Mouse (Mus musculus): ENCODE measurements around the gene Gm42420.

Gm42420 gene

GRCm38 (mm10) chr6:39573791-39574554 lies 11.6 kb upstream of the Gm42420 start, which contains the start of gene Adck2:
TSS of gene Adck2 (plus strand) at chr6:39573873.
- DNase-seq (ENCODE audit: low read depth in 2 of 2, low spot score in 2 of 2) = peak; percentile 66 to 72

DNA sequence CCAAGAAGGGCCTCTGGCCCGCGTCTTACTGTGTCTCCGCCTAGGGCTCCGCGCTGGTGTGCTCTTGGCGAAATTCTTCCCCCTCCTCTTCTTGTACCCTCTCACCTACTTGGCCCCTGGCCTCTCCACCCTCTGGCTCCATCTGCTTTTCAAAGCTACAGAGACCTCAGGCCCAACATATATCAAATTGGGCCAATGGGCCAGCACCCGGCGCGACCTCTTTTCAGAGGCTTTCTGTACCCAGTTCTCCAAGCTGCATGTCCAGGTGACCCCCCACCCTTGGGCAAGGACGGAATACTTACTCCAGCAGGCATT lies 11.0 kb upstream of the Gm42420 start:
- no peak for DNase-seq (ENCODE audit: low read depth in 2 of 2, low spot score in 2 of 2)

DNA sequence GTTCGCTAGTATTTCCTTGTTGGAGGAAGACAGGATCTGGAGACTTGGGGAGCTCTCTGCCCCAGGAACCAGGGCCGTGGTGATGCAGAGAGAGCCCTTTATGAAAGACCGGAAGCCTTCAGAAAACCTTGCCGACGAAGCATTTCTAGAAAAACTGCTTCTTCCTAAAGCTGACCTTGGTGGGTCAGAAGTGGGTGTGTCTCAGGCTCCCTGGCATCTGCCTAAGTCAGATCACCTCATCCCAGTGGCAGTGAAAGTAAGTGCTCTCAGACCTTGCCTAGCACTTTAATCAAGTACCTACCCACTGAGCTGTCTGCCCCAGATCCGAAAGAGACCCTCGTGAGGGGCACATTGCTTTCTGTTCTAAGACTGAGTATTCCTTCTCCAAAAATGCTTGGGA lies 10.6 kb upstream of the Gm42420 start:
- no peak for DNase-seq (ENCODE audit: low read depth in 2 of 2, low spot score in 2 of 2)

DNA sequence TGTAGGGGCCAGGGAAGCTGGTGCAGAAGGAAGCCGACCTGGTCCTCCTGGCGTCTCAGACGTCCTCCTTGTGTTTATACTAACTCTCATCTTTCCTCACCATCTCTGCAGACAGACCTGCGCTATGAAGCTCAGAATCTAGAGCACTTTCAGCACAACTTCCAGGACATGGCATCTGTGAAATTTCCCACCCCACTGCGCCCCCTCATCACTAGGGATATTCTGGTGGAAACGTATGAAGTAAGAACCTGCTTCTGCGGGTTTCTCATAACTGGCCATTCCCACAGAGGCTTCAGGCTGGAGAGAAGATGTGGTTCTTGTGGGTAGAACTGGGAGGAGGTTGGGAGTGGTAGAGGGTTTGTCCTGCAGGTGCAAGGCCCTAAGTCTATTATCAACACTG lies 6.0 kb upstream of the Gm42420 start:
- no peak for DNase-seq (ENCODE audit: low read depth in 2 of 2, low spot score in 2 of 2)

- DNase-seq (ENCODE audit: low read depth in 2 of 2, low spot score in 2 of 2) = no peak
These were observed 5.0 kb upstream of the Gm42420 start for GRCm38 (mm10) chr6:39580558-39580957.

DNA sequence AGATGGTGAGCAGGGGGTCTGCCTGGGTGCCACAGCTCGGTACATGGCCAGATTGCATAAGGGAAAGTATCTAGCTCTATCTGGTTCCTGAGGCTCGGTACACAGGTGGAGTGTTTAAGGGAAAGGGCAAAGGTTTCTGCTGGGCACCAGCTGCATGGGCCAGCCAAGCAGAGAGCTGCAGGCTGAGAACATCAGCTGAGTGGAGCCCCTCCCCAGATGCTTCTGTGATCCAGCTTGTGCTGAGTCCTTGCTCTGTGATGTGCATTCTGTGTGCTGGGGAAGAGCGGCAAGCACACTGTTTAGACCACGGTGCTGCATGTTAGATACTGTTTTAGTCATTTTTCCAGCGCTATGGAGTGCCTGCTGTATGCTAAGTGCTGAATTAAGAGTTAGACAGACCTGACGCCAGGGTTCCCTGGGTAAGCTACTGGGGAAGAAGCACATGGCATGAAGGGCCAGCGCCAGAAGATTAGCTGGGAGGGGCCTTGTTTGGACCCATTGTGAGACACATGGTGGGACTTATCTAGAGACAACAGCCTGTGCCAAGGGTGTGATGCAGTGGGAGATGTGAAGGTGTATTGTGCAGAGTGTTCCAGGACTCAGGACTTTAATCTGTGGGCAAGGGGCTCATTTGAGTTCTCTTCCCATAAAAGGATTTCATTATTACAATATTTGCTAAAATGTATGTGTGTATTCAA lies 4.3 kb upstream of the Gm42420 start:
- DNase-seq (ENCODE audit: low read depth in 2 of 2, low spot score in 2 of 2) = no peak

- no peak for DNase-seq (ENCODE audit: low read depth in 2 of 2, low spot score in 2 of 2)
These were observed 5.9 kb downstream of the Gm42420 start for GRCm38 (mm10) chr6:39591481-39591880.

GRCm38 (mm10) chr6:39592401-39593214 lies 7.1 kb downstream of the Gm42420 start, which contains the start of gene Ndufb2:
TSS of gene Ndufb2 (plus strand) at chr6:39592574.
- DNase-seq (ENCODE audit: low read depth in 2 of 2, low spot score in 2 of 2) = peak; percentile 80 to 89

DNA sequence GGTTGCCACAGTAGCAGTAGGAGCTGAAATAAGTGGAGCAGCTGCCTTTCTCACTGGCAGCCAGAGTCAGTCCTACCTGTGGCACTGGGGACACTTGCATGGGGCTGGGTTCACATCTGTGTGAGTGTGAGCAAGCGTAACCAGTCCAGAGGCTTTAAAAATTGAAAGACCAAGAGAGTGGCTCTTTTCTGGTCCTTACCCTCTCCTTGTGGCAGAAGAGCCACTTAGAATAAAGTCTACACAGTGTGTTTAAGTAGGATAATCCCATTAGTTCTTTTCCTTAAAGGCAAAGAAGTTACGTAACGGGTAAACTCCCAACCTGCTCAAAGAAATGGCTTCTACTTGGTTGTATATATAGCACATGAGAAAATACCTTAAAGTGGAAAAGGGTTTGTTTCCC lies 15.3 kb downstream of the Gm42420 start:
- no peak for DNase-seq (ENCODE audit: low read depth in 2 of 2, low spot score in 2 of 2)

GRCm38 (mm10) chr6:39601828-39602227 lies 16.3 kb downstream of the Gm42420 start:
- no peak for DNase-seq (ENCODE audit: low read depth in 2 of 2, low spot score in 2 of 2)

GRCm38 (mm10) chr6:39604565-39604964 lies 19.0 kb downstream of the Gm42420 start:
- DNase-seq (ENCODE audit: low read depth in 2 of 2, low spot score in 2 of 2) = no peak

GRCm38 (mm10) chr6:39606056-39606455 lies 20.5 kb downstream of the Gm42420 start:
- no peak for DNase-seq (ENCODE audit: low read depth in 2 of 2, low spot score in 2 of 2)

- DNase-seq (ENCODE audit: low read depth in 2 of 2, low spot score in 2 of 2) = peak in 1 of 2 experiments; percentile 12
These were observed 21.3 kb downstream of the Gm42420 start for GRCm38 (mm10) chr6:39606862-39607261.

DNA sequence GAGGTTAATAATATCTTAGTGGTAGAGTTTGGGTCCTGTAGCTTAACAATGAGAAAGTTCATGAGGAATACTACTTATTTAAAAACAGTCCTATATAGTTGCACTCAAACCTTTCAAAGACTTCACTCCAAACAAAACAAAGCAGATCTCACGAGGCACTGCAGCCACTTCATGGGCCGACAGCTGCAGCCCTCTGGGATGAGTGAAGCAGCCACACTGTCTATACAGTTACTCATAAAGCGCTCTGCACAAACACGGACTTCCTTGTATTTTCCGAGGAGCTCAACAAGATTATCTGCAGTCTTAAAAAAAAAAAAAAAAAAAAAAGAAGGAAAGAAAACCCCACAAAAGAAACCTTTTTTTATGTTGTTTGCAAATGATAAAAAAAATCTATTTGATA lies 21.8 kb downstream of the Gm42420 start:
- DNase-seq (ENCODE audit: low read depth in 2 of 2, low spot score in 2 of 2) = no peak

DNA sequence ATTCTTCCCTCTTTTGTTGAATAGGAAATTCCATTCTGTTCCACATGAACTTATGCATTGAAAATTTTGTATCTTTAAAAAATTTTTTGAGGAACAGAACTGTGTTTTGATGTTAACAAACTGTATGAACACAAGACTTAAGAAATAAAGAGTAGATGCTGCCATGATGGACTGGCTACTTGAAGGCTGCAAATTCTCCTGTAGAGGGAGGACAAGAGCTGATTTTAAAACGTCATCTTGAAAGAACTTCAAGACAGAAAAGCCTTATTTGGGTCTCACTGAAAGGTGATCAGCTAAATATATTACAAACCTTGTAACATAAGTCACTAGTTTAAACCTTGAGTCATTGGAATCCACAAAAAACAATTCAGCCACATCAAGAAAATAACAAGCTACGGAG lies 24.7 kb downstream of the Gm42420 start:
- no peak for DNase-seq (ENCODE audit: low read depth in 2 of 2, low spot score in 2 of 2)

DNA sequence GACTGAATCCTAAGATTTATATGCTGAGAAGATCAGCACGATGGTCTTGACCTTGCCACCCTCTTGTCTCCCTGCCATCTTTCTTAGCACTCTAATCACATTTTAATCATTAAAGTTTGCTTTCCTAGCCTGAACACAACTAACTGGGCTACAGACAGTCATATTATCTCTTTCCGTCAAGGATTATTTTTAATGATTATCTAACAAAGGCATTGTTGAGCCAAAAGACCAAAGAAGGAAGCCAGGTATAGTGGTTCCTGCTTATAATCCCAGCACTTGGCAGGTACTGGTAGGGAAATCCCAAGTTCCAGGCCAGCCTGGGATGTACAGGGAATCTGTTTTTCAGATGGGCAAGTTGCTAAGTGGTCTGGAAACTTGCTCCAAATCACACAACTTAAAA lies 25.7 kb downstream of the Gm42420 start:
- DNase-seq (ENCODE audit: low read depth in 2 of 2, low spot score in 2 of 2) = no peak

All from CD8-positive naive resting alpha-beta T cell, adult 2 months (primary cell).